Mouse (Mus musculus): ENCODE measurements around the gene Sema5a.

GRCm38 (mm10) chr15:32691021-32691420, 446.4 kb downstream of the Sema5a start:
- TF ChIP-seq POLR2A (IDR thresholded peaks at IDR 0.05; ENCODE audit: borderline replicate concordance, extremely low read depth, low read depth, low read length) (no peak), CTCF (IDR thresholded peaks at IDR 0.05; ENCODE audit: insufficient read depth, low read length) (no peak)
